Mouse (Mus musculus) MEL (cell line): ENCODE data around the gene Cdh23.

Experiments
- CHD2 ChIP-seq: IDR thresholded peaks from 2 replicates; pipeline ENCODE4 v1.6.1; 2011; ENCODE audit warnings: low read length, improper control_type of control experiment
- ELF1 ChIP-seq: IDR thresholded peaks from 2 replicates; pipeline ENCODE4 v1.6.1; 2014; ENCODE audit warnings: low read depth, mild to moderate bottlenecking, inconsistent platforms, low read length, improper control_type of control experiment, moderate library complexity
- EP300 ChIP-seq, 2 experiments: IDR thresholded peaks; 2 replicates each; pipeline ENCODE4 v1.6.1; 2011; ENCODE audit warnings: improper control_type of control experiment in 2 of 2, low read length in 2 of 2, low read depth in 1 of 2, mild to moderate bottlenecking in 1 of 2
- NELFE ChIP-seq: IDR thresholded peaks from 2 replicates; pipeline ENCODE4 v1.6.1; 2011; ENCODE audit warnings: low read depth, low read length, improper control_type of control experiment

GRCm38 (mm10) chr10:60705134-60705533 is 8.8 kb upstream of the Cdh23 start:
- no peak for TF ChIP-seq CHD2
- TF ChIP-seq NELFE = no peak
- TF ChIP-seq EP300 (IDR thresholded peaks at IDR 0.05; ENCODE audit: low read depth in 1 of 2, low read length in 2 of 2) = no peak
- no peak for TF ChIP-seq ELF1
